In genomic region chr11:52032356-52032755, GRCm38 (mm10) we compare ENCODE assay signal across 26 mouse cellular contexts.
"Had no signal": no experiment of that assay in that cellular context is flagged by ENCODE, and none has a peak within 500 bp of the region (broad histone marks: within the 10 kb centered on the region; RNA-seq: fewer than 3 reads in every experiment).

No protein-coding gene starts in this region.

- H3K36me3 ChIP-seq: hindbrain, embryonic 10.5 days; hindbrain, embryonic 12.5 days; intestine, embryonic 15.5 days; limb, embryonic 15.5 days; liver, embryonic 12.5 days had no signal

- ATAC-seq: hindbrain, embryonic 16.5 days; inflammation-experienced regulatory T-cells, adult 6 months; intestine, embryonic 15.5 days; intestine, postnatal 0 days; liver, embryonic 12.5 days had no signal

- H3K4me1 ChIP-seq: heart, embryonic 10.5 days; heart, embryonic 12.5 days; hindbrain, embryonic 10.5 days; hindbrain, embryonic 12.5 days; intestine, embryonic 15.5 days; limb, embryonic 13.5 days; limb, embryonic 15.5 days; liver, embryonic 12.5 days had no signal

- H3K9me3 ChIP-seq: heart, embryonic 10.5 days; heart, embryonic 12.5 days; hindbrain, embryonic 10.5 days; hindbrain, embryonic 12.5 days; intestine, embryonic 15.5 days; limb, embryonic 13.5 days; limb, embryonic 15.5 days; liver, embryonic 12.5 days had no signal

- H3K27ac ChIP-seq: gastrocnemius, adult 2 months; heart, embryonic 10.5 days; hindbrain, embryonic 10.5 days; hindbrain, embryonic 12.5 days; hindbrain, embryonic 14.5 days; intestine, embryonic 15.5 days; layer of hippocampus, adult 2 months; left cerebral cortex, adult 2 months; limb, embryonic 13.5 days; limb, embryonic 15.5 days; liver, embryonic 12.5 days; liver, embryonic 14.5 days had no signal

- H3K4me3 ChIP-seq: gastrocnemius, adult 2 months; heart, embryonic 10.5 days; heart, embryonic 12.5 days; hindbrain, embryonic 10.5 days; hindbrain, embryonic 12.5 days; intestine, embryonic 15.5 days; layer of hippocampus, adult 2 months; left cerebral cortex, adult 2 months; limb, embryonic 13.5 days; limb, embryonic 15.5 days; liver, embryonic 12.5 days had no signal

- H3K9ac ChIP-seq: heart, embryonic 12.5 days; hindbrain, embryonic 12.5 days; hindbrain, embryonic 14.5 days; intestine, embryonic 15.5 days; limb, embryonic 13.5 days; limb, embryonic 15.5 days; liver, embryonic 12.5 days; liver, embryonic 14.5 days had no signal

- DNase-seq: gastrocnemius, adult 2 months; gastrocnemius, postnatal 10 days; gastrocnemius, postnatal 25 days; heart, adult 18-20 months; heart, postnatal 10 days; heart, postnatal 4 days; kidney, adult 18-20 months; kidney, adult 8-10 months; kidney, postnatal 10 days; kidney, postnatal 25 days; kidney, postnatal 4 days had no signal
